Mouse (Mus musculus) erythroblast, embryonic 14.5 days (primary cell): ENCODE measurements around the gene Milr1.

Experiments used
- GATA1 ChIP-seq: IDR thresholded peaks from 2 replicates; pipeline ENCODE4 v1.6.1; 2012; ENCODE audit warnings: low read length, inconsistent platforms, mixed read lengths
- TAL1 ChIP-seq: IDR thresholded peaks from 3 replicates; pipeline ENCODE4 v1.6.1; 2012; ENCODE audit warnings: low read length, inconsistent platforms, mixed read lengths

- TF ChIP-seq TAL1 (no peak), GATA1 (no peak)
These were observed 46.5 kb upstream of the Milr1 start for GRCm38 (mm10) chr11:106704399-106705111.
